Mouse (Mus musculus) heart, postnatal 10 days (tissue): ENCODE data around the gene Zfp644. TPM values are rescaled to one million over a fixed set of nuclear protein-coding genes. Genes with fewer than 3 reads are reported as not detected.
"Not testable (repeated sequence)": the region's sequence is repeated elsewhere in the genome, so short reads cannot be mapped to it uniquely, and the experiment has no call there.

Experiments
- DNase-seq, 2 experiments: peaks; one replicate each; pipeline ENCODE4 v3.0.0; 2021
- intact Hi-C: fragments of 180-260 bp; cut with DNase I; formaldehyde crosslinking; loops from one replicate; pipeline ENCODE4 v1.15.1; 2025
- total RNA-seq, 2 experiments: library from RNA; stranded (reverse); gene quantifications; 2 replicates each; pipeline ENCODE4 v1.2.3; 2021

Zfp644 gene
- 10 to 100 TPM; 93.5 to 98.2 TPM for total RNA-seq

DNA sequence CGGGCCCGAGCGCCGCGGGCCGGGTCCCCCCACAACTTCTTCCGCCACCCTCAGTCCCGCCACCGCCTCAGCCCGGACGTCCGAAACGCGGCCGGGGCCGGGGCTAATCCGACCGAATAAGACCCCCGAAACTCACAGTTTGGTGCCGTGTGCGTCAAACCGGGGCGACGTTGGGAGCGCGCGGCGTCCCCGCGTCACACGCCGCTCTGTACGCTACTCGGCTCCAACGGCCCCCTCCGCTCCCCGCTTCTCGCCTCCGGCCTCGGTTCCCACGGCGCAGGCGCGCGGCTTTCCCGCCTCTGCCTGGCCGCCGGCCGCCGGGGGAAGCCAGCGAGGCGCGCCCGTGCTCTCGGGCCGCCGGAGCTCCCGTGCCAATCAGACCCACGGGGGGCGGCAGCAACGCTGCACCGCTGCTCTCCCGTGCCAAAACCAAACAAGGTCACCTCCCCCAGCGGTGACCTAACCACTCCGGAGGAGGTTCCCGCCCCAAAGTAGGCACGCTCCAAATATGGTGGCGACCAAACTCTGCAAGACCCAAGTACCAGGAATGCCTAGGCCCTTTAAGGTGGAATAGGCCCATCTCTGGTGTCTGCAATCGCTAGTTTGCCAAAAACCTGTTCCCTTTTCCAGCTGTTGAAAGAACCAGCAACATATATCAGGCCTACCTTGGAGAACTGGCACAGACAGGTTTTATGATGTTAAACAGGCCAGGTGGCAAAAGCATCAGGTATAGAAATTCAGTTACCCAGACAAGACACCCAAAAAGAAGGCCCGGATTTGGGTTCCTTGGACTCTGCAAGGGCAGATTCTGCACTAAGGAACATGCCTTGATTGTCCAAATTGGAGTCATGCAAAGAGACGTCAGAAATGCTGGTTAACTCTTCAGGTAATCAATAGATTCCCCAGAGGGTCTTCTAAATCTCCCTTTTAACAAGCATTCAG is at the start of gene Zfp644:
Gene Zfp644, minus strand, starts transcription at position 892 of the 942 bp plus-strand sequence.
- peak; percentile 92 to 93 for DNase-seq
- intact Hi-C loops, result no loop called here

DNA sequence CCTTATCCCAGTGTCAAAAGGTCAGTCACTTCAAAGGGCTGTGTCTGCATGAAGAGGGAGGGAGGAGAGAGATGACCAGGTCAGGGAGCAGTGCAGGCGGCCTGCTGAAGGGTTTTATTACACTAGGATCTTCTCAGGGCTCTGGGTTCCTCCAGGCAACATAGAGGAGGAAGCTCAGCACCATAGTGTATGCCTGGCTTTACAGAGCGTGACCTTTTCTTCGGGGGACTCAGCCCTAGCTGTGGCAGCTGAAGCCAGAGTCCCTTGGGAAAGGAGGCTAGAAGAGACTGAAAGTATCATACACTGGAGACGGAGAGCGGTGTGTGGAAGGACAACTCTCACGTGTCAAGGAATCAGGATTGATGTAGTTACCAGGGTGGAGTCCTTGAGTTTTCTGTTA is 42.6 kb upstream of the Zfp644 start:
- intact Hi-C loops, result no loop called here
- DNase-seq, result no peak

DNA sequence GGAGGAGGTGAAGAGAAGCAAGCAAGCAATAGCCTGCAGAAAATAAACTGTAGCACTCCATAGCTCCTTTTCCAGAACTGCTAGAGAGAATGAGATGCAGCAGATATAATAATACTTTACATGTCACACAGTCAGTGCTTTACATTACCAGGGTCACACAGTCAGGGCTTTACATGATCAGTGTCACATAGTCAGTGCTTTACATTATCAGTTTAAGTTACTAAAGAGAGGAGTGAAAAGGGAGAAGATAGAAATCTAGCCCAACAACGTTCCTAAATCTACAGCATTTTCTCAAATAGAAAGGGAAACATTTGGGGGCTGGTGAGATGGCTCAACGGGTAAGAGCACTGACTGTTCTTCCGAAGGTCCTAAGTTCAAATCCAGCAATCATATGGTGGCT is 26.4 kb upstream of the Zfp644 start:
- intact Hi-C loops, result no loop called here
- no peak for DNase-seq

DNA sequence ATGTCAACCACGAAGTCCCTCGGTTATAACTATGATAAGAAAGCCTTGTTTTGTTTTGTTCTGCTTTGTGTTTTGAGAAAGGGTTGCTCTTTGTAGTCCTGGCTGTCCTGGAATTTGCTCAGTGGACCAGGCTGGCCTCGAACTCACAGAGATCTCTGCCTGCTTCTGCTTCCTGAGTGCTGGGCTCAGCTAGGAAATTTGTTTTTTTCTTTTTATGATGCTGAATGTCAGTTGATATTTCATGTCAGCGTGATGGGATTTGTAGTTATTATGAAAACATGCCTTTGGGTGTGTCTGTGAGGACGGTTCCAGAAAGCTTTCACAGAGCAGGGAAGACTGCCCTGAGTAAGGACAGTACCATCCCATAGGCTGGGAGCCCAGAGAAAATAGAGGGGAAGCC is 25.7 kb upstream of the Zfp644 start:
- intact Hi-C loops, result no loop called here
- DNase-seq, result no peak

DNA sequence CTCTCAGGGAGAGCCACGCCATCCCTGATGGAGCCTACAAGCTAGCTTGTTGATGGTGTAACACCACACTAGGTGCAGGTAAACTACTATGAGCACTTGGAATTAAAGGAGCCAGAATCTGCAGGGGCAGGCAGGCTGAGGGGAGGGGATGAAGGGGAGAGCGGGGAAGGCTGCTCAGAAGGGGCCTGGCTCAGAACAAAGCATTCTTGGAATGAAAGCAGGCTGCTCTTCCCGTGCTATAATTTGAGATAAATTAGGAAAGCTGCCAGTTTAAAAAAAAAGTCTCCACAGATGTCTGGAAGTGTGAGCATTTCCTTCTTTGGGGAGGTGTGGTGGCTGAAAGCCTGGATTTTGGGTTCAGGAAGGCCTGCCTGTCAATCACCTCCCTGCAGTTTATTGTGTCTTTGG is 14.8 kb upstream of the Zfp644 start:
- DNase-seq, result peak; percentile 20 to 29
- intact Hi-C loops, result no loop called here

DNA sequence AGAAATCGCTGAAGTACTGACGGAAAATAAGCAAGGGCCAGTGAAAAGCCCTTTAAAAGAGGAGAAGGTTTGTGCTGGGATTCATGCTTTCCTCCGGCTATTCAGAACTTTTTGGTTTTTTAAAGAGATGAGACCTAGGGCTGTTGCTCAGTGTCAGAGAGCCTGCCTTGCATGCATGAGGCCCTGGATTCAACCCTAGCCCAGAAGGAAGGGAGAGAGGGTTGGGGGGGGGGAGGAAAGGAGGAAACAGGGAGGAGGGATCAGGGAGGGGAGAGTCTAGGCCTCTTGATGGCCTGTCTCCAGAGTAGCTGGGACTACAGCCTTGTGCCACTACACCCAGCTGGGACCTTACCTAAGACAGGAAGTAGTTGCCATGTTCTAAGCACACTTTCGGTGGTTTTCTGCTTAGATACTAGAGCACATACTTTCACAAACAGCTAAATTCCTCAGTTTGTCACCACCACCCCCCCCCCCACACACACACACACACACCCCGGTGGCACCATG is 14.2 kb upstream of the Zfp644 start:
- intact Hi-C loops, result no loop called here
- DNase-seq, result no peak

DNA sequence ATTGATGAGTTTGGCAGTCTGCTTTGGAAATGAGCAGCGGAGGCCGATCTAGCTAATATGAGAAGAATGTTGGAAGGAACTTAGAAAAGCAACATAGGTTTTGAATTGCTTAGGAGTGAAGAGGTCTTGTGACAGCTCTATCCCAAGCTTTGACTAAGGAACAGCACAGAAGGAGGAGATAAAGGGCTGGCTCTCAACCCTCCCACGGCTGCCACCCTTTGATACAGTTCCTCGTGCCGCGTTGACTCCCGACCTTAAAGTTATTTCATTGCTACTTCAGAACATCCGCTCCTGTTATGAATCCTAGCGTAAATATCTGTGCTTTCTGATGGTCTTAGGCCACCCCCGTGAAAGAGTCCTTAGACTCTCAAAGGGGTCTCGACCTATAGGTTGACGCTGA is 13.5 kb upstream of the Zfp644 start:
- intact Hi-C loops, result no loop called here
- DNase-seq, result no peak

DNA sequence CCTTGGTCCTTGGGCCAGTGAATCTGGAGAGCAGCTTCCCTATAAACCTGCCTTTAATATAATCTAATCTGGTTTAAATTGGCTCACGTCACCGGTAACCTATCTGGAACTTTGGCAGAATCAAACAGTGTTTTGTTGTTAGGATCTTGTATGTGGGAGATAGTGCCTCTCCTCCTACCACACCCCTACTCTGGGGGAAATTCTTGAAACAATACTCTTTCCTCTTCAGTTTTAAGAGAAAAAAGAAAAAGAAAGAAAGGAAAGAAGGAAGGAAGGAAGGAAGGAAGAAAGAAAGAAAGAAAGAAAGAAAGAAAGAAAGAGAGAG is 13.0 kb upstream of the Zfp644 start:
- intact Hi-C loops, result no loop called here
- no peak for DNase-seq

DNA sequence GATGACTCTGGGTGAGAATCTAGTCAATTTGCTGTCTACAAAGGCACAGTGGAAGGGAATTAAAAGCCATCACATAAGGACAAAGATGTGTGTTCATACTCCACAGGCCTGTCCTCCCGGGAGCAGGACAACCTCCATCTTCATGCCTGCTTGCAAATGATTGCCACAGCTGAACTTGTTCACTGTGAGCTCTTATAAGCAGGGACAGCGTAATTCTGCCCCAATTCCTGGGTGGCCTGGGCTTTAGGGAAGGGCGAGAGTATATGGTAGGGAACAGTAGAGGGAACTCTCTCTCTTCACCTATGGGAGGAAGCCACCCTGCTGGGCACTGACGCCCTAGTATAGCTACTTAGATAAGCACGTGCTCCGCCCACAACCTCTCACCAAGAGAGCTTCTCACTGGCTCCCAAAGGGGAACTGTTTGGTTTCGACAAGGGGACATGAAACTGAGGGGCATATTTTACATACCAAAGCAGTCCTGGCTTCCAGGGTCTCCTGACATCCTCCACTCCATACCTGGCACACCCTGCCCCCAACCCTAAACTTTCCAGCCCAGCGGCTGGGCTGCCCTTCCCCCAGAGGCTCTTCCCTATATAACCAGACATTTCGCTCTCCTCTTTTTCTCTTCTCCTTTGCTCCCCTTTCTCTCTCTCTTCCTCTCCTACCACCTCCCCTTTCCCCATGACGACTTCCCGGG is 12.4 kb upstream of the Zfp644 start:
- intact Hi-C loops, result no loop called here
- DNase-seq, result peak in 1 of 2 experiments; percentile 16

DNA sequence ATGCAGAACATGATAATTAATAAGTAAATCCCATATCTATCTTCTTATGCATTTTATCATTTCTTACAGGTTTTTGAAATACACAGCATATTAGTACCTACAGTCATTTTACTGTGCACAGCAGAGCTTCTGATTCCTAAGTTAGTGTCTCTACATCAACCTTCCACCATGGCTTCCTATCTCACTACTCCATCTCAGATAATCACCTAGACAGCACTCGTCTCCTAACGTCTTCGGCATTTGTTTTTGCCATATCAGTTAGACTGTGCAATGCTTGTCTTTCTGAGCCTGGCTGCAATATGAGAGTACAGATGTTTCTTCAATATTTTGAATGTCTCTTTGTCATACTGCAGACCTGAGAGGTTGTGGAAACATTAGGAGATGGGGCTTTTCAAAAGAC is 9.3 kb upstream of the Zfp644 start:
- DNase-seq, result no peak
- intact Hi-C loops, result no loop called here

DNA sequence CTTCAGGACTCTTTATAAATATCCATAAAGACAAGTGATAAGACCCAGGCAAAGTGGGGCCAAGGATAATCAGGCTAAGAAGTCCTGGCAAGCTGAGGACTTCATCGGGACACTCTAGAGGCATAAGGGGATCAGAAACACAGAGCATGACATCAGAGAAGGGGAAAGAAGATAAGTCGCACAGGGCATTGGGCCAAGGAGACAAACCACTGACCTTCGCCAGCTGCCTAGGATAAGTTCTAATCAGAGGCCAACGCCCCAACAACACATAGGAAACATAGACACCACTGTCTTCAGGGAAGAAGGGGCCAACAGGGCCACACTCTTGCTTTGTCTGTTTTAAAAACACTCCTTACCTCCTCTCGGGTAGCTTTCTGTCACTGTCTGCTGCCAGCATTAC is 8.1 kb upstream of the Zfp644 start:
- peak; percentile 23 to 26 for DNase-seq
- intact Hi-C loops, result no loop called here

DNA sequence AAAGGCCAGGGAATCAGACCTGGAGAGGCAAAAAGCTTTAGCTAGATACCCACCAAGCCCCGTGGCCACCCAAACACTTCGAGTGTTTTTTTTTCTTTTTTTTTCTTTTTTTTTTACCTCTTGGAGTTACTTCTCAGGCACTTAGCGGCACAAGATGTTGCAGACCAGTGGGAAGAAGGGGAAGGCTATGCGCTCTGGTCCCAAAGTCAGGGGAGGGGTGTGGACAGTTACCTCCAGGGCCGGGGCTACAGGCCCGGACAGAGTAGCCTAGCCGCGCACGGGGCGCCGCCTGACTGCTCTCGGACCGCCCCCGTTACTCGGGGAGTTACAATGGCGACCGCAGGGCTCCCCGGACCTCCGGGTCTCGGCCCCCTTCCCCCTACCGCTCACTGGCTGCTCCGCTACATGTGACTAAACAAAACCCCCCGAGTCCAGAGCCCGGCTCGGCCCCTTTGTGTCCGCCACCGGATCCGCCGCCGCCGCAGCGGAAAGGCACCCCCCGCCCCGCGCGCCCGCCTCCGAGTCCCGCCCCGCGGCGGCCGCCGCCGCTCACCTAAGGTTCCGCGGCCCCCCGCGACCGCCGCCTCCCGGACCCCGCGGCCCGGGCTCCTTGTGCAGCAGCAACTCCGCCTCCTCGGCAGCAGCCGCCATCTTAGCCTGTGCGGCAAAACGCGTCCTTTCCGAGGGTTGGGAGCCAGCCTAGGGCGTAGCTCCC is 1.2 kb downstream of the Zfp644 start:
- intact Hi-C loops, result no loop called here
- peak; percentile 82 for DNase-seq

DNA sequence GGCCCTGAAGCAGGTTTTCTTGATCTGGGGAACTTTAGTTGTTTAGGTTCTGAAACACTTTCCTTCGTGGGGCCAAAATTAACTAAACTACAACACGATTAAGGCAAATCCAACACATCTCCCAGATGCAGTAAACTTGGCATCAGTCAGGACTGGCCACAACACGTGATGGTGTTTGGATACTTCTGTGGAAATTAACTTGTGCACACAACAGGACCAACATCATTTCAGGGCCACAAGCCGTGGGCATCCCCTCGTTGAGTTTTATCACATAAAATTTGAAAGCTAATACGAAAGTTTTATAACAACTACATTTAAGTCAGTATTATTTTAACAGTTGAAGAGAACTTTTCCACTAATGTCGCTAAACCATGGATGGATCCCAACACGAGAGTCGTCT is 1.9 kb downstream of the Zfp644 start:
- no peak for DNase-seq
- intact Hi-C loops, result no loop called here

DNA sequence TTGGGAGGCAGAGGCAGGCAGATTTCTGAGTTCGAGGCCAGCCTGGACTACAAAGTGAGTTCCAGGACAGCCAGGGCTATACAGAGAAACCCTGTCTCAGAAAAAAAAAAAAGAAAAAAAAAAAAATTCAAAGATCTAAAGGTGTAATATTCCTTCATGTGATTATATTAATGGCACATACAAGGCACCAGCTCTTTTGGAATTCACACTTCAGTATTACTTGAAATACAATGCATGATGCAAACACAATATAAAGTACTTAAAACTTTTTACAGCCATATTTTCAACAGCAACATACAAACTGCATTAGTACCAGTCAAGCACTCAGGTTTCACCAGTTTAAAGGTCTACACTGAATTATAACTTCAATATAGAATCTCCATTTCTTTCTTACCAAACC is 2.4 kb downstream of the Zfp644 start:
- intact Hi-C loops, result no loop called here
- DNase-seq, result no peak

DNA sequence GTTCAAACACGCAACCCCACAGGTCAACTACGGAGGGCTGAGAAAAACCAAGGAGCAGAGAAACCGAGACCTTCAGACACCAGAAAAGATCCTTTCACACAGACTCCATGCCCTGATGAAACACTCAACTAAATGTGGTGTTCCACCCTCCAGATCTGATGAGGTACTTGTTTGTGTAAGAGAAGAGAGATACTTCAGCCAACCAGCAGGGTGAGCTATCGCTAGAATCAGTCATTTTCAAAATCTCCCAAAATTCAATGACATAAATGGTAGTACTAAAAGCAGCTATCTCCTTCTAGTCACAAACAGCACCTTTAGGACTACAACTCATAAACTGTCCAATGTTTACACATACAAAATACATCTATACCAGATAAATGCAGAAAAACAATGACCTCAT is 4.1 kb downstream of the Zfp644 start:
- no peak for DNase-seq
- intact Hi-C loops, result loop anchor here (2.0 kb wide), 1 partner anchor 20 kb away; no protein-coding TSS in a partner anchor

DNA sequence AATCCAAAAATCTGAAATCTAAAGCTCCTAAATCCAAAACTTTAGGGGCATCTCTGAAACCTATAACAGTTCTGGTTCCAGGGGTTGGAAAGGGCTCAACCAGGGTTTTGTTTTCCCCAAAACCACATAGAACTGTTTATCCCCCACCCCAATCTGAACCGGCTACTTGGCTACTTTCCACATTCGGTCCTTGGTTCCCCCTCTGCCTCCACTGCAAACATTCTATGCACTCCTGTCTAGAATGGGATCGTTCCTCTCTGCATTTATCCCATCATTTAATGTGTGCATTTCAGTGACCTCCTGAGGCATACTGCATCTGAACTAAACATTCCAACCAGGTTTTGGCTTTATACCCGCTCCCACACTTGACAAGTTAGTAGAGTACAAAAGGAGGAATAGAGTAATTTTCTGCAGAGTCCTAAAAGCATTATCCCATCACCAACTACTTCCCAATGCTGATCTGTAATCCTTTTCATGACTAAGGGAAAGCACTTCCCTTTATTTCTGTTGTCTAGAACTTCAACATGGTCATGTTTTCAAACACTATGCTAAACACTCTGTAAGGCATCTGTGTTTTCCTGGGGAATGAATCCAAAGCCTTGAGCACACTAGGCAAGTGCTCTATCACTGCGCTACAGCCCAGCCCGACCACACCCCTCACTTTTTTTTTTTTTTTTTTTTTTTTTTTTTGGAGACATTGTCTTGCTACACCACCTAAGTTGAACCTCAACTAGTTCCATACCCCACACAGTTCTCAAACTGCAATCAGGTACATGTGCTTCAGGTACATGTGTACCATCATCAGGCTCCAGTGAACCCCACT is 16.2 kb downstream of the Zfp644 start:
- no peak for DNase-seq
- intact Hi-C loops, result no loop called here

DNA sequence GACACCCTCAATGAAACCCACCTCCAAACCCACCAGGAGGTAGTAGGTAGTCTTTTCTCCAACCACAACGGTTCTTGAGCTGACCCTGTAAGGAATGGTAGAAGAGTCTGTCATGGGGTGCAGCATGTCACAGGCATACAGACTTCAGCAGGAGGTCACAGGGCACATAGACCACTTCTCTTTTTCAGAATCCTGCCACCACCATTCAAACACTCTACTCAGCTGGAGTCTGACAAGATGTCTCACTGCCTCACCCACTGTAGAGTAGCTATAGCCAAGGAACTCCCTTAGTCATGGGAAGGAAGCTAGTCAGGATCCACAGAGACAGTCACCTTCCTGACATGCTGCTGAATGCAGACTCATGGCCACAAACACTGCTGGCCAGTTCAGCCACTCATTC is 17.4 kb downstream of the Zfp644 start:
- intact Hi-C loops, result no loop called here
- no peak for DNase-seq

DNA sequence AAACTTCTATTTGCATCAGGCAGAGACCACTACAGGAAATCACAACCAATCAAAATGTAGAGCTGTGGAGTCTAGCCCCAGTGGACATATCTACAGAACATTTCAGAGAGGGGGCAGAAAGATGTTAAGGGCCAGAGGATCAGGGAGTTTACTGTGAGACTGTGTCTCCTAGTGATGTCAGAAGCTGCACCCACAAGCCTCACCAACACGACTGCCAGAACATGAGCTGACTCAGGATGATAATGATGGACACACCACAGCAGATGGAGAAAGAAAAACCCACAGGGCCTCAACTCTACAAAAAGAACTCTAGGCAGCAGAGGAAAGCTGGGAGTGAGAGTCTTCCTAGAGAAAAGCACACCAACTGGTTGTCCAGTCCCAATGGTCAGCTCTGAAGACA is 18.3 kb downstream of the Zfp644 start:
- intact Hi-C loops, result not testable (repeated sequence)

DNA sequence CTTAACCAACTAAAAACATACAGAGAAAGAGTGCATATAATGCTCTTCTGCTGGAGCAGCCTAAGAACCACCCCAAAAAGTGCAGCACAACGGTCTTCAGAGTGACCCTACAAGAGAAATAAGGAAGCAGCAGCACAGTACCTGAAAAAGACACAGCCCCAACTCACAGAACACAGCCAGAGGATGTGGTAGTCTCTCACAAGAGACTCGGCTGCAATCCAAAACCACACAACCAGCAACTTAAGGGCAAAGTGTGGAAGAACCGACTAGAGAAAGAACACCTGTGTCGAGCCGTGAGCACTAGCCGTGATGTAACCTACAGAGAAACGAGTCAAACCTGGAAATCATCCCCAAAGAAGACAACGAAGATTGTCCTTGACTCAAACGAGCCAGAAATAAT is 20.3 kb downstream of the Zfp644 start:
- no peak for DNase-seq
- intact Hi-C loops, result no loop called here

More for the DNA sequence above, 18.3 kb downstream of the Zfp644 start:
- DNase-seq, result not testable (repeated sequence)

DNA sequence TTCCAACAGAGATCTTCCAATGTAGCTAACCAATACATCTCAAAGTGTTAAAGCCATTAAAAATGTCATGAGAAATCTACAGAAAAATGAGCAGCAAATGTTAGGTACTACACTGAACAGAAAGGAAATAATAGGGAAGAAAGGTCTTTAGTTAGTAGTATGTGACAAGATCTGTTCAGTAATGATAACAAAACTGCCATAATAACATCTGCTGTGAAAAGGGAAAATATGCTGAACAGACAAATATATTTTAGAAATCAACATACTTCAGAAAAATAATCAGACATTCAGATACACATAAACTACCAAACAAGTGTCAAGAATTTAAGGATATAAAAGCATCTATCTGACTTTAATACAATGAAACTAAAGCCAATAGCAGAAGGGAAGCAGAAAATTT is 24.5 kb downstream of the Zfp644 start:
- intact Hi-C loops, result loop anchor here (2.0 kb wide), 1 partner anchor 20 kb away; no protein-coding TSS in a partner anchor
- no peak for DNase-seq
